Mouse (Mus musculus): ENCODE data around the gene Gm49358.

DNA sequence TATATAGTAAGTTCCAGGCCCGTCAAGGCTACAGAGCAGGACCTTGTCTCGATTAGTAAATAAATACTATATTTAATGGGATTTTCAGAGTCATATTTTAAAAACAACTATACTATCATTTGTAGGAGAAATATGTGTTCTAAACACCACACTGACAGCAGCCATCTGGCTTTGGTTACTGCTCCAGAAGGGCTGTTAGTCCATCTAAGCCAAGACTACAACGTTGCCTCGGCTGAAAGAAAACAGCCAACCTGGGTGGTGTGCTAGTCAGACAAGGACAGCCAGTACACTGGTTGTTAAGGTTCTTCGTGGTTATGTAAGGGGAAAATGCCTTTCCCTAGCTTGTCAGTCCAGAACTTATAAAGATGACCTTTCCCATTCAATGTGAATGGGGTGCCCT lies 78.9 kb downstream of the Gm49358 start:
- no peak for TF ChIP-seq KAT2A (IDR thresholded peaks at IDR 0.05; ENCODE audit: insufficient replicate concordance, low read length)
- TF ChIP-seq USF1 (IDR thresholded peaks at IDR 0.05; ENCODE audit: low read depth, low read length): no peak
- TF ChIP-seq CHD2 (IDR thresholded peaks at IDR 0.05; ENCODE audit: low read length): no peak
- TF ChIP-seq POLR2A (IDR thresholded peaks at IDR 0.05; ENCODE audit: low read depth, low read length): no peak
- TF ChIP-seq EP300 (IDR thresholded peaks at IDR 0.05; ENCODE audit: low read length): no peak
- TF ChIP-seq E2F4 (IDR thresholded peaks at IDR 0.05; ENCODE audit: insufficient replicate concordance, low read depth, low read length): no peak
- no peak for TF ChIP-seq ZKSCAN1 (IDR thresholded peaks at IDR 0.05; ENCODE audit: borderline replicate concordance, low read depth, low read length)
- no peak for TF ChIP-seq ZC3H11A (IDR thresholded peaks at IDR 0.05; ENCODE audit: low read depth, low read length)

Data from CH12.LX (cell line).